8 mouse cellular contexts compared by ENCODE assay signal in the genomic region with DNA sequence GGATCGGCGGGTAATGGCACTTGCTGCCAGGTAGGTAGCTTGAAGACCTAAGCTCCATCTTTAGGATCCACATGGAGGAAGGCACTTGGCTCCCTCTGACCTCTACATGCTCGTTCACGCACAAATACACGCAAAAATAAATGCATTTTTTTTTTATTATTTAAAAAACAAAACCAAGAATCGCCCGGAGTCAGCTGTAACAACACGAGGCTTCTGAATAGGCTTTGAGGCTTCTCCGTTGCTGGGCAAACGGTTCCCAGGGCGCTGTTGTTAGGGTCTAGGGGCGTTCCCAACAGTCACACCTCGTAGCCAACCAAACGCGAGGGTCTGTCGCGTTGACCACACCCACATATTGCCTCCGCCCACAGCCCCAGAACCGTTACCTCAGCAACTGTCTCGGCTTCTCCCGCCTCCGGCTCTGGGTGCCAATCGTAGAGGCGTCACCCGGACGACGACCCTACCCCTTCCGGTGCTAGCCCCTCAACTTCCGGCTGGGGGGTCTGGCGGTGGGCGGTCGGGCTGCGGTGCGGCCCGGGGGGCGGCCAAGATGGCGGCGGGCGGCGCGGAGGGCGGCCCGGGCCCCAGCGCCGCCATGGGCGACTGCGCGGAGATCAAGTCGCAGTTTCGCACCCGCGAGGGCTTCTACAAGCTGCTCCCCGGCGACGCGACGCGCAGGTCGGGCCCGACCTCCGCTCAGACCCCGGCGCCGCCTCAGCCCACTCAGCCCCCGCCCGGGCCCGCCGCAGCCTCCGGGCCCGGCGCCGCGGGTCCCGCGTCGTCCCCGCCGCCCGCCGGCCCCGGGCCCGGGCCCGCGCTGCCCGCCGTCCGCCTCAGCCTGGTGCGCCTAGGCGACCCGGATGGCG. TPM values are rescaled to one million over a fixed set of nuclear protein-coding genes. Genes with fewer than 3 reads are reported as not detected.
DNase-seq lines count a peak whose midpoint lies in the region; ATAC-seq lines count a peak whose summit lies in the region.

A gene (plus strand): TSS at position 505 of the 863 bp plus-strand sequence.

- DNase-seq in ZHBTc4 (ENCODE audit: low read depth, low spot score): peak; percentile 99
- peak; percentile 89 to 94 for DNase-seq in cerebellum, postnatal 4 days (ENCODE audit: low spot score in 2 of 2)
- DNase-seq in gastrocnemius, adult 18-20 months (ENCODE audit: low spot score): peak; percentile 95
- DNase-seq in layer of hippocampus, postnatal 36 days: peak; percentile 96 to 98
- peak; percentile 96 for DNase-seq in lung, postnatal 25 days (ENCODE audit: low spot score)
- DNase-seq in retina, postnatal 1 day: peak; percentile 100
- DNase-seq in thymus, postnatal 4 days: peak; percentile 94

- H3K27me3 ChIP-seq in hindbrain, embryonic 15.5 days: no peaks in the 10 kb centered on the region

- peaks cover 22% of the 10 kb centered on the region for H3K4me1 ChIP-seq in hindbrain, embryonic 15.5 days (replicated peaks)

- peak within 1 kb of the TSS; percentile 75 for H3K27ac ChIP-seq in hindbrain, embryonic 15.5 days (replicated peaks)

- H3K9ac ChIP-seq in hindbrain, embryonic 15.5 days: peak within 1 kb of the TSS; percentile 99

- peaks cover 25% of the 10 kb centered on the region for H3K36me3 ChIP-seq in hindbrain, embryonic 15.5 days

- H3K4me3 ChIP-seq in hindbrain, embryonic 15.5 days: peak within 1 kb of the TSS; percentile 84

- H3K9me3 ChIP-seq in hindbrain, embryonic 15.5 days: no peaks in the 10 kb centered on the region

- H3K4me2 ChIP-seq in hindbrain, embryonic 15.5 days: peak within 1 kb of the TSS; percentile 82

- under 1% methylated on average over 73 of the region's 91 CpGs for WGBS in hindbrain, embryonic 15.5 days

- peak; percentile 99 for ATAC-seq in hindbrain, embryonic 15.5 days (ENCODE audit: low FRiP score, low read depth)

RNA-seq across cellular contexts. Expression of the gene that starts here (rescaled TPM):
- total RNA-seq in gastrocnemius, adult 18-20 months (2021): 10 to 100 TPM; 33.8 to 39.1 TPM
- polyA plus RNA-seq in hindbrain, embryonic 15.5 days (2015; fragmentation: Nextera tagmentation; extraction: Ambion mirVana): 36.2 and 42.5 TPM in 2 replicates
- 100 to 1,000 TPM; 136 to 143 TPM for total RNA-seq in layer of hippocampus, postnatal 36 days (2021)

Comparison
In these comparisons a context has a peak if more than half of its experiments do, and no peak if none do; other contexts are left out.
1. Peak in every context shown above with its lines: DNase-seq, ATAC-seq, H3K4me3 ChIP-seq and H3K27ac ChIP-seq.